Mouse (Mus musculus) left cerebral cortex, postnatal 10 days (tissue): ENCODE measurements around the gene Glis2. TPM values are rescaled to one million over a fixed set of nuclear protein-coding genes. Genes with fewer than 3 reads are reported as not detected.
A peak's percentile ranks its signal among the peaks of the same experiment; 100 is the strongest.
"Not testable (repeated sequence)": the region's sequence is repeated elsewhere in the genome, so short reads cannot be mapped to it uniquely, and the experiment has no call there.

ENCODE experiments used
- DNase-seq, 2 experiments: peaks; one replicate each; pipeline ENCODE4 v3.0.0; 2021 to 2022; ENCODE audit warnings: low spot score in 2 of 2, mixed read lengths in 1 of 2; ENCODE audit errors: extremely low spot score in 1 of 2
- intact Hi-C: fragments of 180-260 bp; cut with DNase I; formaldehyde crosslinking; loops from one replicate; pipeline ENCODE4 v1.15.1; 2025
- total RNA-seq, 2 experiments: library from RNA; stranded (reverse); gene quantifications; 2 replicates each; pipeline ENCODE4 v1.2.3; 2021

Gene Glis2
- total RNA-seq, 2 experiments from 2014 or later, result 15.9 to 18.9 TPM

DNA sequence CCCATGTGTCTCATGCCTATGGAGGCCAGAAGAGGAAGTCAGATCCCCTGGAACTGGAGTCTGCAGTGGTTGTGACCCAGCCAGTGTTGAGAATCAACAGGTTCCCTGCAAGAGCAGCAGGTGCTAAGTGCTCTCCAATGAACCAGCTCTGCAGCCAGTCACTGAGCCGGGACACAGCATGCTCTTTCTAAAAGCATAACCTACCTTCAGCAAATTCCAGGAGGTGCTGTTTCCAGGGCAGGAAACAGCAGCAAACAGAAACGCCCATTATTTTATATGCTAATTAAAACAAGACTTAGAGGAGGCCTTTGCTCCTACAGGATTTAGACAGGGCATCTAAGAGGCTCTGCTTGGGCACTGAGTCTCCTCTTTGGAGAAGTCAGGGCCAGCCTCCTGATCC lies 18.5 kb upstream of the Glis2 start:
- no peak for DNase-seq
- intact Hi-C loops, result no loop called here

DNA sequence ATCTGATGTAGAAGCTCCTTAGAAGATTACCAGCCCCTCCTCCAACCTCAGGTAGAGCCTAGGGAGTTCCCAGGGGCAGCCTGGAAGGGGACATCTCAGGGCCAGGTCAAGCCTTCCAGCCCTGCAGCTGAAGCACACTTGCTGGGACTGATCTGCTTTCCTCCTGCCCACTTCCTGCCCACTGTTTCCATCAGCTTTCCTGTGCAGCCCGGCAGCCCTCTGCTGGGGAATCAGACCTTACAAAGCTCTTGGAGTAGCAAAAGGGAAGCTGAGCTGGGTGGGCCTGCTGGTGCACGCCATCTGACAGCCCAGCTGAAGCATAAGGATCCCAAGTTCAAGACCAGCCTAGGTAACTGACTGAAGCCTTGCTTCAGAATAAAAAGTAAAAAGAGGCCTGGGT lies 17.6 kb upstream of the Glis2 start:
- DNase-seq, result no peak

DNA sequence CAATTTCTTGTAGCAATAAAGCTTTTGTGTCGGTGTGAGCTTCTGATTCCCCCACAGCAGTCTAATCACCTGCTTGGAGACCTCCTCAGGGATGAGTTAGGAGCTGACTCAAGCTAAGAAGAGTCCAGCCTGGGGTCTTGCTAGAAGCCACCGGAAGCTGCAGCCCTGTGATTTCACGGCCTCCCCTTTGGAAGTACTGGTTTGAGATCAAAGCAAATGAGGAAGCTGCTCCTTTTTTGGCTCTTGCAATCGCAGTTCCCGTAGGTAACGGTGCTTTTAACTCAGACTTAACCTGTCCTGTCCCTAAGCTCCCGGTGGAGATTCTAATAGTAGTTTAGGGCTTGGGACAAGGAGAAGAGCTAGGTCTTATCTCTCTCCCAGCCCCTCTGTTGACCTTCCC lies 15.9 kb upstream of the Glis2 start:
- intact Hi-C loops, result no loop called here

More for the DNA sequence above, 17.6 kb upstream of the Glis2 start:
- intact Hi-C loops, result no loop called here

GRCm38 (mm10) chr16:4581179-4581578 lies 13.3 kb upstream of the Glis2 start:
- DNase-seq, intact Hi-C loops: not testable (repeated sequence)

More for the DNA sequence above, 15.9 kb upstream of the Glis2 start:
- DNase-seq, result no peak

GRCm38 (mm10) chr16:4583807-4584206 lies 10.7 kb upstream of the Glis2 start:
- intact Hi-C loops, result no loop called here

DNA sequence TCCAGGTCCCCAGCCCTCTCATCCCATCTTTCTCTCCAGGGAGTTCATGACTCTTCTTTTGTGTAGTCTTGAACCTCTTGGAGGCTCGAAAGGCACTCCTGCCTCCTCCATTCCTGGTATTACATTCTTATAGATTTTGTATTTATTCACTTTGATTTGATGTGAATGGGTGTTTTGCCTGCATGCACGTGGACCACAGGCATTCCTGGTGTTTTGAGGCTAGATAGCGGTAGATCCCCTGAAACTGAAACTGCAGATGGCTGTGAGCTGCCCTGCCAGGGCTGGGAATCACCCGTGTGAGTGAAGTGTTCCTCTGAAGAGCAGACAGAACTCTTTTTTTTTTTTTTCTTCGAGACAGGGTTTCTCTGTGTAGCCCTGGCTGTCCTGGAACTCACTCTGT lies 10.1 kb upstream of the Glis2 start:
- intact Hi-C loops, result no loop called here
- DNase-seq, result no peak

More at GRCm38 (mm10) chr16:4583807-4584206, 10.7 kb upstream of the Glis2 start:
- no peak for DNase-seq

DNA sequence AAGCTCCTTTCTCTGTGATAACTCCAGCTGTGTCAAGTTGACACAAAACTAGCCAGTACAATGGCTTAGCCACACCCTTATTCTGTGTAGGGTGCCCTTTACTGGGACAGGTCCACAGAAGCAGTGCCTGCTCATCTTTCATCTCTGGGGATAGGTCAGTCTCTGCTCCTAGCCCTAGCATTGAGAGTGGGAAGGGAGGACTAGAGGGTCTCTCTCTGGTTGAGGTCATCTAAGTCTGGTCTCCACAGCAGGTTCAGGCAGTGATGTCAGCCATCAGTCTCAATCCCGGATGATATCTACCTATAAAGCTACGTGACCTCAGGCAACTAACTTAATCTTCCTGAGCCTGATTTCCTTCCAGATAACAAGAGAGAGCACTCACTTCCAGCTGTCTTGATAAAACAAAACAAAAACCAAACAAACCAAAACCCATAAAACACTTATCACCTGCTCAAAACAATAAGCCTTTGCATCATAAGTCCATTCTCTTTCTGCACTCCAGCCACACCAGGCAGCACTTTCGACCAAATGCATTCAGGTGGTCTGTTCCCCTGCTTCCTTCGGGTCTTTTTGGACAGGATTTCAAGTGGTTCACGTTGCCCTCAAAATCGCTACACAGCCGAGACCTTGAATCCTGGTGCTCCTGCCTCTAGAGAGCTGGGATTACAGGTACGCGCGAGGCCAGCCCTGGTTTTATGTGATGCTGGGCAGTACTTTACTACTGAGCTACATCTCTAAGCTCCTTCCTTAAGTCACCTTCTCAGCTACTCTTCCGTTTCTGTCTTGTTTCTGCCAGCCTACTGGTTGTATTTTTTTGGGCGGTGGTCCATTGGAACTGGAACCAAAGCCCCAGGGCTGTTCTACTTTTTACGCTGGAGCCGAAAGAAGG lies 8.6 kb upstream of the Glis2 start:
- DNase-seq, result no peak
- intact Hi-C loops, result no loop called here

- intact Hi-C loops, result no loop called here
Observed at GRCm38 (mm10) chr16:4586531-4587123, 7.9 kb upstream of the Glis2 start.

DNA sequence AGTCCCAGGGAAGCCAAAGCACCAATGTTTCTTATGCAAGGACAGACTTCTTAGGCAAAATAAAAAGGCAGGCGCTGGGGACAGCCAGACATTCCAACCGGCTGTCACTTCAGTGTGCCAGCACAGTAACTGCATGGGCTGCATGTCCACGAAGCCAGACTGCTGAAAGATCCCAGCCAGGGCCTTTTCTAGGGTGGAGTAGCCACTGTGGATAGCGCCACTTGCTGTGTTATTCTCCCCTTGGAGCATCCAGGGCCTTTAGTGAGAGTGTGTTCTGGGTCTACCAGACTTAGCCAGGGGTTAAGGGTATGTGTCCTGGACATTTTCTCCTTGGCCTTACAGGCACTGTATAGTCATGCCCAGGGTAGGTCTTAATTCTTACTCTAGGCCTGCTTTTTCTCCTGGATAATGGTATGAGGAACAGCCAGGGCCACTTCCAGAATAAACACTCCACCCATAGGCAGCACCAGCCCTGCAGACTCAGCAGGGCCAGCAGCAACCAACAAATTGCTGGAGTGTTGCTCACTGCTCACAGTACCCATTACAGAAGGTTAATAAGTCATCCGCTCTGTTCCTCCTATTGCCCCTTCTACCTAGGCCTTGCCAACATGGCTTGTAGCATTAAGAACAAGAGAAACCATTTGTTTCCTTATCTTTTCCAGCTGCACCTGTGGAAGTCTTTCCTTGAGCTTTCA lies 6.8 kb upstream of the Glis2 start:
- intact Hi-C loops, result no loop called here
- no peak for DNase-seq

More at GRCm38 (mm10) chr16:4586531-4587123, 7.9 kb upstream of the Glis2 start:
- DNase-seq, result peak; percentile 82 to 98

DNA sequence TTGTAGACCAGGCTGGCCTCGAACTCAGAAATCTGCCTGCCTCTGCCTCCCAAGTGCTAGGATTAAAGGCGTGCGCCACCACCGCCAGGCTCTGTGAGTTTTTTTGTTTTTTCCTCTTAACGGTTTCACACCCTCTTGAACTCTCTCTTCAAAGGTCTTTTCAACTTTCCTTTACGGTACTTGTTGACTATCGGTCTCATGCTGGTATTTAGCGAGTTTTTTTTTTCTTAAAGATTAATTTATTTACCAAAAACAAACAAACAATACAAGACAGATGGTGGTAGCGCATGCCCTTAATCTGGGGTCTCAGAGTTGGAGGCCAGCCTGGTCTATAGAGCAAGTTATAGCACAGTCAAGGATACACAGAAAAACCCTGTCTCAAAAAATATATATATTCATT lies 4.3 kb upstream of the Glis2 start:
- intact Hi-C loops, result no loop called here
- DNase-seq, result no peak

- peak in 1 of 2 experiments; percentile 72 for DNase-seq
- intact Hi-C loops, result no loop called here
Observed at GRCm38 (mm10) chr16:4592909-4593875, 1.3 kb upstream of the Glis2 start.

DNA sequence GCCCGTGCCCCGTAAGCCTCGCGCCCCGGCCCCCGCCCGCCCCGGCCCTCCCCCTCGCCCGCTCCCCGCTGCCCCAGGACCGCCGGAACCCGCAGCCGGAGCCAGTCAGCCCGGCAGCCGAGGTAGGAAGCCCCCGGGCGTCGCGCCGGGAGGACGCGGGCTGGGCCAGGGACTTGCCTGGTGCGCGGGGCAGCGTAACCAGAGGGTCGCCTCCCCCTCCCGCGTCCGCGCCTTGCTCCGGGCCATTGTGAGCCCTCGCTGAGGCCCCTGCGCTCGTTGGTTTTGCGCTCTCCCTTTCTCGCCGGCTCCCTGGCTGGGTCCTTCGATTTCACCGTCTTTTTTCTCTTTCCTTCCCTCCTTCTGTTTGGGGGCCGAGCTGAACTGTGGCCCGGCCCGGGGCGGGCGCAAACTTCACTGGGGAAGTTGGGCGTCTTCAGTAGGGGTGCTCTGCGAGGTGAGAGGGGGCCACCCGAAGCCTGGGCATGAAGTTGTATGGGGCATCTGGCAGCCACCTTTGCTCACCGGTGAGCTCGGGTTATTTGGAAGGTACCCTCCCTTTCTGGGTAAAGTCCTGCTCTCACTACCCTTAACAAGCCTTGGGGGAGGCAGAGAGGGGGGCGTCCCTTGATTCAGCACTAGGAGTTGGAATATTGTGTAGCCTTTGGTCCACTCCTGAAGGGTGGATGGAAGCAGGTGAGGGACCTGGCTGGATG lies 457 bp downstream of the Glis2 start:
- intact Hi-C loops, result no loop called here

GRCm38 (mm10) chr16:4595527-4595963 lies 1.0 kb downstream of the Glis2 start:
- DNase-seq, result peak in 1 of 2 experiments; percentile 78
- intact Hi-C loops, result no loop called here

More for the DNA sequence above, 457 bp downstream of the Glis2 start:
- DNase-seq, result peak in 1 of 2 experiments; percentile 78

DNA sequence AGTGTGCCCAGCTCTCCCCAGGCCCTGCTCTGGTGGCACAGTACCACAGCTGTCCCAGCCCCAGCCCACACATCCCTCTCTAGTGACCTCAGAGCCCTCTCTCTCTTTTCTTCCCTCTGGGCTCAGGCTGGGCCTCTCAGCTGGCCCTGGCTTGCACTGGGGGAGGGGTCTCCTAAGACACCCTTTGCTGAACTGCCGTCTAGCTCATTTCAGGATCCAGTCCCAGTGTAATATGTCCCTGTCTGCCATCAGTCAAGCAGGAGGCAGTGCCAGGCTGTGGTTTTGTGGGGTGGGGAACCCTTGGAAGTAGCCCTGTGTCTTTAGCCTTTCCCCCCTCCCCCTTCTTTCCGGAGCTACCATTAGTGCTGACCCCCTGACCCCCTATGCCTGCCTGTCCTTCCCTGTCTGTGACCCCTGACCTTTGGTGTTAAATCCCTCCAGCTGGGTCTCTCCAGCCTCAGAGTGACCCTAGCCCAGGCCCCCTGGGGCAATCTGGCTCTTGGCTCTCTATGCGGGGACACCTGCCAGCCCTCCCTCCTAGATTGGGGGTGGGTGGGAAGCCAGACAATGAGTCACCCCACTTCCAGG lies 1.7 kb downstream of the Glis2 start:
- DNase-seq, result peak in 1 of 2 experiments; percentile 44
- intact Hi-C loops, result no loop called here

DNA sequence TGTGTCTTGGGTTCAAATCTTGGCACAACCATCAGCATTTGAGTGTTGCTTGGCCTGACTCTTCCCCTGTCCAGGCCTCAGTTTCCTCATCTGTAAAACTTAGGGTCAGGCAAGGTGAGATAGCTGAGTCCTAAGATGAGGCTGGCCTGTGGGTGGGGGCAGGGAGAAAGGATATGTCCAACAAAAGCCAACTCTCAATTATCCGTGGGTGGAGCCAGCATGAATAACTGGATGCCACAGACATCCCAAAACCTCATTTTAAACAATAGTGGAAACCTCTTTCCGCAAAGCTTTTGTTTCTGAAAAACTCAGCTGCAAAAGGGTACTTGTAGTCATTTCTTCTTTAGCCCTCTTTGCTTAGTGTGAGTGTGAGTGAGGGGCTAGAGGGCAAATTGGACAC lies 2.3 kb downstream of the Glis2 start:
- no peak for DNase-seq
- intact Hi-C loops, result no loop called here

GRCm38 (mm10) chr16:4597296-4597695 lies 2.8 kb downstream of the Glis2 start:
- intact Hi-C loops, result no loop called here
- DNase-seq, result peak in 1 of 2 experiments; percentile 22

GRCm38 (mm10) chr16:4598041-4598440 lies 3.5 kb downstream of the Glis2 start:
- intact Hi-C loops, result no loop called here
- no peak for DNase-seq
